Mouse (Mus musculus) Patski (cell line): ENCODE measurements around the gene Hap1. TPM values are rescaled to one million over a fixed set of nuclear protein-coding genes. Genes with fewer than 3 reads are reported as not detected.
A peak's percentile ranks its signal among the peaks of the same experiment; 100 is the strongest.

Source experiments
- ATAC-seq: fragments of 100-300 bp; one replicate; pipeline ENCODE4 v1.8.0; 2021
- CTCF ChIA-PET: fragments of 350-600 bp; sonication (Branson Sonifier 250); formaldehyde crosslinking; loops from one replicate; lab custom pipeline; 2022; ENCODE audit warnings: inconsistent platforms; lab: Charles Lee
- POLR2A ChIA-PET: fragments of 350-600 bp; sonication (Branson Sonifier 250); formaldehyde crosslinking; loops from one replicate; lab custom pipeline; 2022; ENCODE audit warnings: antibody characterized with exemption, inconsistent platforms; lab: Charles Lee
- DNase-seq: peaks from one replicate; pipeline ENCODE4 v3.0.0-alpha.2; 2011; ENCODE audit warnings: low read depth, low spot score
- H3K27me3 ChIP-seq: fragments of 371-371 bp; one replicate; pipeline ENCODE4 v1.5.1; 2021
- CTCF ChIP-seq: fragments of 100-300 bp; IDR thresholded peaks from one replicate; pipeline ENCODE4 v1.5.1; 2021
- in situ Hi-C: fragments of 300-500 bp; cut with MboI; formaldehyde crosslinking; loops from 3 replicates; pipeline ENCODE4 v1.11.1; 2018; ENCODE audit warnings: low pct_unique_long_range_greater_than_20kb, mixed read lengths
- polyA plus RNA-seq: library from polyadenylated mRNA; unstranded; gene quantifications from one replicate; pipeline ENCODE4 v1.2.3, GENCODE M21; 2021

Hap1 gene
- 23.9 TPM for polyA plus RNA-seq

DNA sequence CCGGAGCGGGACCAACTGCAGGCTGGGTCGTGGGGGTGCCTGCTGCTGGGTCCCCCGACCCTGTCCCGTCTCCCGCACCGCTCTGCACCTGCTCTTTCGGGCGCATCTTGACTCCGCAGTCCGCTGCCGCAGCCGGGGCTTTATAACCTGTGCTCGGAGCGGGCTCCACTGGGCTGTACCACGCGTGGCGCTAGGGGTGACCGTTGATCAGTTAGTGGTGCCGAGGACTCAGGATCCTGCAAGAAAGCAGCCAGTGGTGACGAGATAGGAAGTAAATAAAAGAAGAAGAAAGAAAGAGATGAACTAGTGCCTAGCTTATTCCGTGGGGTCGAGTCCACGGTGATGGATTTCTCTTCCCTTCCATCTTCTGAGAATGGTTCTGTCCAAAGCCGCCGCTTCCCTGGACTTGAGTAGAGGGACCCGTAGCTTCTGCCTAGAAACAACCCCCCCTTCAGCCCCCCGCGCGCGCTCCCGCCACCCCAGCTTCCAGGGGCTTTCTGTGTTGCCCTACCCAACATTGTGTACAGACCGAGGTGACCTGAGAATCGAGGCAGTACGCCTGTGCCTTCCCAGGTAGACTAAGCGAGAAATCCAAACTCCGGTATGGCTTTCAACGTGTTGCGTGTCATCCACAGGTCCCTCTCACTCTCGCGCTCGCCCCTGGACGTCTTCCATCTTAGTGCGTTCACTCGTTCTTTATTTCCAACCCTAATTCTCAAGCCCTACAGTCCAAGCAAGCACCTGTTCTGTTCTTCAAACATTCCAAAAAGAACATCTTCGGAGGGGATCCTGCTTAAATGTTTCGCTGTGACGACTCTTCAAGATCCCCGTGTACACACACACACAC lies at the start of gene Hap1:
Gene Hap1, minus strand, starts transcription at position 157 of the 847 bp plus-strand sequence.
- ChIA-PET POLR2A (interaction anchor here (0.7 to 0.9 kb wide), 2 partner anchors 17 to 39 kb away, joined by 3 read pairs; no protein-coding TSS in a partner anchor), CTCF (interaction anchor here (1.6 kb wide), 1 partner anchor 41 kb away, joined by 3 read pairs; the partner anchor contains the start of gene Jup)
- TF ChIP-seq CTCF: no peak
- peaks cover 5% of the 10 kb centered on the region for H3K27me3 ChIP-seq
- peak; percentile 58 for DNase-seq
- in situ Hi-C loops: loop anchor here (5.0 kb wide), 1 partner anchor 111 kb away; no protein-coding TSS in a partner anchor
- peak; percentile 63 for ATAC-seq

DNA sequence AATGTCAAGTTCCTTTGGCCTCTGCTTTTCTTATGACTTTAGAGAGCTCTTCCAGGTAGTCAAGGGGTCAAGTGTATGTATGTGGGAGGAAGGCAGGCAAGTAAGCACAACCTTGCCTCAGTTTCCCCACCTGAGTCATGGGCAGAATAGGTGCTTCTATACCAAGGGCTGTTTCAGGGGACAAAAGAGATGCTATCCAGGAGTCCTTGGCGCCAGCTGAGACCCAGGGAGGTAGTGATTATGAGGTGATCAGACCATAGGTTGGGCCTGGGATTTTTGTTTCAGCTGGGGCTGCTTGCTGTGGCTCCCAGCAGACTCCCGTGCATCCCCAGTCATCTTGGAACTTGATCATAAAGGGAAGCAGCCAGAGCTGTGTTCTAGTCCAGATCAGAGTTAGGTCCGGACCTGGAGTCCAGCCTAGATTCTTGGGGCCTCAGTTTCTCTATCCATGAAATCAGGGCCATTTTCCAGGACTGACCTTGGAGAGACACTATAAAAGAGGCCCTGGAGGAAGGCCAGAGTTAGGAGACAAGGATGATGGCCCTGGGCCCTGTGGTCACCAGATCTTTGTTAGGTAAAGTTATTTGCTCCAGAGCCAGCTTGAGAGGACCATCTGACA lies 48.6 kb upstream of the Hap1 start:
- H3K27me3 ChIP-seq: no peaks in the 10 kb centered on the region
- POLR2A ChIA-PET: no interaction called here
- TF ChIP-seq CTCF: no peak
- CTCF ChIA-PET: interaction anchor here (0.7 to 1.1 kb wide), 2 partner anchors 9 to 15 kb away, joined by 3 read pairs; no protein-coding TSS in a partner anchor
- in situ Hi-C loops: loop anchor here (5.0 kb wide), 1 partner anchor 42 kb away; no protein-coding TSS in a partner anchor
- ATAC-seq (no peak), DNase-seq (no peak)

GRCm38 (mm10) chr11:100403445-100404134 lies 47.7 kb upstream of the Hap1 start:
- POLR2A ChIA-PET: no interaction called here
- TF ChIP-seq CTCF: no peak
- CTCF ChIA-PET: interaction anchor here (1.1 kb wide), 1 partner anchor 14 kb away, joined by 3 read pairs; no protein-coding TSS in a partner anchor
- H3K27me3 ChIP-seq: no peaks in the 10 kb centered on the region
- DNase-seq (no peak), ATAC-seq (no peak)
- in situ Hi-C loops: no loop called here

DNA sequence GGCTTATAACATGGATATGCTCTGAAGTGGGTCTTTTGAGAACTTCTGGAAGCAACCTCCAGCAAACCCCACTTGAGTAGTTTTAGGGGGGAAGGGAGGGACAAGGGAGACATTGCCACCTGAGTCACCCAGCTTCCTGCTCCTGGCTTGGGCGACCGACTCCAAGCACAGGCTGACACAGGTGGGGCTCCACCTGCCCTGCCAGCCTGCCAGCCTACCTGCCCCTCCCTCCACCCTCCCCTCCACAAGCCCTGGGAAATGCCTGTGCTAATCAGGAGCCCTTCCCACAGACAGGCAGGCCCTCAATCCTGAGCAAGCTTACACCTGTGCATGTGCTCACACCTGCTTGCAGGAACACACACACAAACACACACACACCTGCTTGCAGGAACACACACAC lies 46.8 kb upstream of the Hap1 start:
- ChIA-PET CTCF (interaction anchor here (1.2 kb wide), 1 partner anchor 22 kb away, joined by 3 read pairs; no protein-coding TSS in a partner anchor), POLR2A (no interaction called here)
- no peak for TF ChIP-seq CTCF
- no peaks in the 10 kb centered on the region for H3K27me3 ChIP-seq
- no peak for DNase-seq
- in situ Hi-C loops: no loop called here
- no peak for ATAC-seq

GRCm38 (mm10) chr11:100402240-100402639 lies 46.3 kb upstream of the Hap1 start:
- in situ Hi-C loops: no loop called here
- no peaks in the 10 kb centered on the region for H3K27me3 ChIP-seq
- POLR2A ChIA-PET: no interaction called here
- CTCF ChIA-PET: interaction anchor here (1.2 kb wide), 1 partner anchor 22 kb away, joined by 3 read pairs; no protein-coding TSS in a partner anchor
- no peak for TF ChIP-seq CTCF
- ATAC-seq (no peak), DNase-seq (no peak)

DNA sequence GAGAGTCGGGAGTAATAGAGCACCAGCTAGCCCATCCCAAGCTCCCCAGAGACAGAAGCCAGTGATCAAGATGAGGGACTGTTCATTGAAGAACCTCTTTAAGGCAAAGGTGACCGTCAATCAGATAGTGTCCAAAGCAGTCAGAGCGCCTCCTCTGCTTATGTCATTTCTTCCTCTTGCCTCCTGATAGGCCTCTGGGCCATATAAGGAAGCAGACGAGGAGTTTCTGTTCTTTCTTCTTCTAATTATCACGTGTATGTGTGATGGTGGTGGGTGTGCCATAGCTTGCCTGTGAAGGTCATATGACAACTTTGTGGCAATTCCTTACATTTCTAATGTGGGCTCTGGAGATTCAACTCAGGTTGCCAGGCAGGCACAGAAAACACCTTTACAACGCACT lies 44.9 kb upstream of the Hap1 start:
- no peak for TF ChIP-seq CTCF
- no peak for ATAC-seq
- CTCF ChIA-PET: interaction anchor here (0.7 to 1.3 kb wide), 2 partner anchors 9 to 74 kb away, joined by 3 read pairs; no protein-coding TSS in a partner anchor
- no peaks in the 10 kb centered on the region for H3K27me3 ChIP-seq
- POLR2A ChIA-PET: no interaction called here
- DNase-seq: no peak
- in situ Hi-C loops: no loop called here

- DNase-seq (no peak), ATAC-seq (no peak)
- in situ Hi-C loops: no loop called here
- TF ChIP-seq CTCF: no peak
- ChIA-PET POLR2A (no interaction called here), CTCF (interaction anchor here (1.3 kb wide), 1 partner anchor 10 kb away, joined by 3 read pairs; no protein-coding TSS in a partner anchor)
- H3K27me3 ChIP-seq: no peaks in the 10 kb centered on the region
Measured at GRCm38 (mm10) chr11:100399727-100400538, 44.0 kb upstream of the Hap1 start.

- ATAC-seq (no peak), DNase-seq (no peak)
- no peaks in the 10 kb centered on the region for H3K27me3 ChIP-seq
- TF ChIP-seq CTCF: no peak
- POLR2A ChIA-PET: no interaction called here
- CTCF ChIA-PET: no interaction called here
- in situ Hi-C loops: no loop called here
Measured at GRCm38 (mm10) chr11:100399320-100399719, 43.4 kb upstream of the Hap1 start.

DNA sequence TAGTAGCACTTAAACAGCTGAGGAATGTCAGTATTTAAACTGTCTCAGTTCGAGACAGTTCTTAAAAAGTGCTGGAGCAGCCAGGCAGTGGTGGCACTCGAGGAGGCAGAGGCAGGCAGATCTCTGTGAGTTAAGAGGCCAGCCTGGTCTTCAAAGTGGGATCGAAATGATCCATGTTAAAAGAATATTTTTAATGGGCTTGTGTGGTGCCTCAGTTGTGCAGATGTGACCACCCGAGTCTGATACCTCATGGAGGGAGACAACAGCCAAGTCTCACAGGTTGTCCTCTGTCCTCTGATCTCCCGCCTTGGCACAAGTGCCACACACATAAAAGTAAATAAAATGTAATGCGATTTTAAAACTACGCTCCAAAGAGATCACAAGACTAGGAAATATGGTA lies 42.6 kb upstream of the Hap1 start:
- ATAC-seq (no peak), DNase-seq (no peak)
- ChIA-PET POLR2A (interaction anchor here (0.6 to 1.4 kb wide), 2 partner anchors 27 to 126 kb away, joined by 3 read pairs; no protein-coding TSS in a partner anchor), CTCF (no interaction called here)
- H3K27me3 ChIP-seq: no peaks in the 10 kb centered on the region
- TF ChIP-seq CTCF: no peak
- in situ Hi-C loops: no loop called here
